Mouse (Mus musculus): Measurements from ENCODE around the gene Gm3159. TPM values are rescaled to one million over a fixed set of nuclear protein-coding genes. Genes with fewer than 3 reads are reported as not detected.
"Not testable (repeated sequence)": the region's sequence is repeated elsewhere in the genome, so short reads cannot be mapped to it uniquely, and the experiment has no call there.

Gene Gm3159
- not detected in 2 replicates for polyA plus RNA-seq (2014; fragmentation: Nextera tagmentation; extraction: Ambion mirVana)

GRCm38 (mm10) chr14:4397226-4397625, at the start of gene Gm3159:
Gene Gm3159 (plus strand): TSS chr14:4397526.
- ATAC-seq (ENCODE audit: low FRiP score, low TSS enrichment); DNase-seq; H3K36me3 ChIP-seq (ENCODE audit: control insufficient read depth, insufficient read depth, low read length); H3K4me1 ChIP-seq (ENCODE audit: control insufficient read depth, insufficient read depth, low read length); H3K4me2 ChIP-seq (ENCODE audit: low read length); H3K27me3 ChIP-seq (ENCODE audit: control insufficient read depth, insufficient read depth, low read length); H3K9ac ChIP-seq (replicated peaks; ENCODE audit: low read length); H3K27ac ChIP-seq (replicated peaks; ENCODE audit: low read depth, low read length); H3K9me3 ChIP-seq (ENCODE audit: control insufficient read depth, low read length); H3K4me3 ChIP-seq (replicated peaks; ENCODE audit: low read depth, low read length): not testable (repeated sequence)
- WGBS = 54% methylated on average over 1 of the region's 3 CpGs

- ATAC-seq (ENCODE audit: low FRiP score, low TSS enrichment); H3K36me3 ChIP-seq (ENCODE audit: control insufficient read depth, insufficient read depth, low read length); DNase-seq; H3K27ac ChIP-seq (replicated peaks; ENCODE audit: low read depth, low read length); H3K4me1 ChIP-seq (ENCODE audit: control insufficient read depth, insufficient read depth, low read length); H3K4me2 ChIP-seq (ENCODE audit: low read length); H3K9ac ChIP-seq (replicated peaks; ENCODE audit: low read length); H3K4me3 ChIP-seq (replicated peaks; ENCODE audit: low read depth, low read length); H3K9me3 ChIP-seq (ENCODE audit: control insufficient read depth, low read length); H3K27me3 ChIP-seq (ENCODE audit: control insufficient read depth, insufficient read depth, low read length): not testable (repeated sequence)
- 82% methylated on average over 3 of the region's 3 CpGs for WGBS
Observed at GRCm38 (mm10) chr14:4368991-4369390, 28.3 kb upstream of the Gm3159 start.

GRCm38 (mm10) chr14:4369691-4370090, 27.6 kb upstream of the Gm3159 start:
- H3K27me3 ChIP-seq (ENCODE audit: control insufficient read depth, insufficient read depth, low read length); H3K27ac ChIP-seq (replicated peaks; ENCODE audit: low read depth, low read length); H3K9me3 ChIP-seq (ENCODE audit: control insufficient read depth, low read length); H3K9ac ChIP-seq (replicated peaks; ENCODE audit: low read length); DNase-seq; ATAC-seq (ENCODE audit: low FRiP score, low TSS enrichment); H3K36me3 ChIP-seq (ENCODE audit: control insufficient read depth, insufficient read depth, low read length); H3K4me1 ChIP-seq (ENCODE audit: control insufficient read depth, insufficient read depth, low read length); H3K4me3 ChIP-seq (replicated peaks; ENCODE audit: low read depth, low read length); H3K4me2 ChIP-seq (ENCODE audit: low read length): not testable (repeated sequence)
- 79% methylated on average over 3 of the region's 3 CpGs for WGBS

- not testable (repeated sequence) for H3K4me3 ChIP-seq (replicated peaks; ENCODE audit: low read depth, low read length); ATAC-seq (ENCODE audit: low FRiP score, low TSS enrichment); H3K36me3 ChIP-seq (ENCODE audit: control insufficient read depth, insufficient read depth, low read length); H3K9ac ChIP-seq (replicated peaks; ENCODE audit: low read length); H3K27me3 ChIP-seq (ENCODE audit: control insufficient read depth, insufficient read depth, low read length); H3K27ac ChIP-seq (replicated peaks; ENCODE audit: low read depth, low read length); H3K9me3 ChIP-seq (ENCODE audit: control insufficient read depth, low read length); DNase-seq; H3K4me2 ChIP-seq (ENCODE audit: low read length); H3K4me1 ChIP-seq (ENCODE audit: control insufficient read depth, insufficient read depth, low read length)
Observed at GRCm38 (mm10) chr14:4377871-4378270, 19.5 kb upstream of the Gm3159 start.

- not testable (repeated sequence) for H3K36me3 ChIP-seq (ENCODE audit: control insufficient read depth, insufficient read depth, low read length); H3K9ac ChIP-seq (replicated peaks; ENCODE audit: low read length); H3K27ac ChIP-seq (replicated peaks; ENCODE audit: low read depth, low read length); H3K4me3 ChIP-seq (replicated peaks; ENCODE audit: low read depth, low read length); H3K9me3 ChIP-seq (ENCODE audit: control insufficient read depth, low read length); H3K4me2 ChIP-seq (ENCODE audit: low read length); H3K4me1 ChIP-seq (ENCODE audit: control insufficient read depth, insufficient read depth, low read length); ATAC-seq (ENCODE audit: low FRiP score, low TSS enrichment); DNase-seq; H3K27me3 ChIP-seq (ENCODE audit: control insufficient read depth, insufficient read depth, low read length)
Observed at GRCm38 (mm10) chr14:4385606-4386005, 11.7 kb upstream of the Gm3159 start.

GRCm38 (mm10) chr14:4392841-4393530, 4.3 kb upstream of the Gm3159 start:
- H3K4me1 ChIP-seq (ENCODE audit: control insufficient read depth, insufficient read depth, low read length); H3K4me2 ChIP-seq (ENCODE audit: low read length); H3K27ac ChIP-seq (replicated peaks; ENCODE audit: low read depth, low read length); H3K9me3 ChIP-seq (ENCODE audit: control insufficient read depth, low read length); H3K9ac ChIP-seq (replicated peaks; ENCODE audit: low read length); ATAC-seq (ENCODE audit: low FRiP score, low TSS enrichment); DNase-seq; H3K27me3 ChIP-seq (ENCODE audit: control insufficient read depth, insufficient read depth, low read length); H3K4me3 ChIP-seq (replicated peaks; ENCODE audit: low read depth, low read length); H3K36me3 ChIP-seq (ENCODE audit: control insufficient read depth, insufficient read depth, low read length): not testable (repeated sequence)
- WGBS = 95% methylated on average over 3 of the region's 6 CpGs

DNA sequence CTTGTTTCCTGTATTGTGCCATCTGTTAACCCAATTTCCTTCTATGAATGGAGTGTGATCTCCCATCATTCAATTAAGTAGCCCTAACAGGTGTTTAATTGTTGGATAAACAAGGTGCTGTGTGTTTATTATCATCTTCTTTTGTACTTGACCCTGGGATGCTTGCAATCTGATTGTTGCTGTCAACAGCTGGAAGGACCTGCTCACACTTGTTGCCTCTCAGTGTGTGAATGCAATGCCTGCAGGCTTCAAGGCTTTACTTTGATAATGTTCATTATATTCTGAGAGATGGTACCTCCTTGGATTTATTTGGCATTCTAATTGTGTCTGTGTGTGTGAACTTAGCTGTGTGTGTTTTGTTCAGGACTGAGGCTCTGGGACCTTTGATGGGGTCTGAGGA, 1.3 kb downstream of the Gm3159 start:
- not testable (repeated sequence) for H3K27me3 ChIP-seq (ENCODE audit: control insufficient read depth, insufficient read depth, low read length); ATAC-seq (ENCODE audit: low FRiP score, low TSS enrichment); H3K36me3 ChIP-seq (ENCODE audit: control insufficient read depth, insufficient read depth, low read length); H3K9ac ChIP-seq (replicated peaks; ENCODE audit: low read length); H3K4me2 ChIP-seq (ENCODE audit: low read length); H3K4me1 ChIP-seq (ENCODE audit: control insufficient read depth, insufficient read depth, low read length); H3K4me3 ChIP-seq (replicated peaks; ENCODE audit: low read depth, low read length); H3K27ac ChIP-seq (replicated peaks; ENCODE audit: low read depth, low read length); H3K9me3 ChIP-seq (ENCODE audit: control insufficient read depth, low read length); DNase-seq

GRCm38 (mm10) chr14:4400115-4400789, 2.9 kb downstream of the Gm3159 start:
- not testable (repeated sequence) for H3K9ac ChIP-seq (replicated peaks; ENCODE audit: low read length); DNase-seq; H3K4me2 ChIP-seq (ENCODE audit: low read length); H3K27me3 ChIP-seq (ENCODE audit: control insufficient read depth, insufficient read depth, low read length); H3K36me3 ChIP-seq (ENCODE audit: control insufficient read depth, insufficient read depth, low read length); H3K4me1 ChIP-seq (ENCODE audit: control insufficient read depth, insufficient read depth, low read length); H3K9me3 ChIP-seq (ENCODE audit: control insufficient read depth, low read length); ATAC-seq (ENCODE audit: low FRiP score, low TSS enrichment); H3K4me3 ChIP-seq (replicated peaks; ENCODE audit: low read depth, low read length); H3K27ac ChIP-seq (replicated peaks; ENCODE audit: low read depth, low read length)
- WGBS = 92% methylated on average over 5 of the region's 5 CpGs

DNA sequence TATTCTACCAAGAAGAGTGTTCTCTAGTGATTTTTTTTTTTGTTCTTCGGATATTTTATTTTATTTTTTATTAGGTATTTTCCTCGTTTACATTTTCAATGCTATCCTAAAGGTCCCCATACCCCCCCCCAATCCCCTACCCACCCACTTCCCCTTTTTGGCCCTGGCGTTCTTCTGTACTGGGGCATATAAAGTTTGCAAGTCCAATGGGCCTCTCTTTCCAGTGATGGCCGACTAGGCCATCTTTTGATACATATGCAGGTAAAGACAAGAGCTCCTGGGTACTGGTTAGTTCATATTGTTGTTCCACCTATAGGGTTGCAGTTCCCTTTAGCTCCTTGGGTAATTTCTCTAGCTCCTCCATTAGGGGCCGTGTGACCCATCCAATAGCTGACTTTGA, 3.9 kb downstream of the Gm3159 start:
- WGBS = 75% methylated on average over 5 of the region's 5 CpGs
- not testable (repeated sequence) for H3K9me3 ChIP-seq (ENCODE audit: control insufficient read depth, low read length); H3K36me3 ChIP-seq (ENCODE audit: control insufficient read depth, insufficient read depth, low read length); H3K4me2 ChIP-seq (ENCODE audit: low read length); H3K27ac ChIP-seq (replicated peaks; ENCODE audit: low read depth, low read length); H3K27me3 ChIP-seq (ENCODE audit: control insufficient read depth, insufficient read depth, low read length); H3K4me1 ChIP-seq (ENCODE audit: control insufficient read depth, insufficient read depth, low read length); ATAC-seq (ENCODE audit: low FRiP score, low TSS enrichment); H3K9ac ChIP-seq (replicated peaks; ENCODE audit: low read length); DNase-seq; H3K4me3 ChIP-seq (replicated peaks; ENCODE audit: low read depth, low read length)

All from midbrain, embryonic 14.5 days (tissue).